Mouse (Mus musculus) CH12.LX (cell line): ENCODE measurements at regions not wholly inside any gene's neighbourhood (a gene's known extent, or its start where the extent isn't known, plus 50 kb on each side); places are given as distances from the start of the nearest gene placed in this dataset.

ENCODE experiments used
- DNase-seq: peaks from one replicate; pipeline ENCODE4 v3.0.0-alpha.2; 2013; ENCODE audit errors: extremely low read depth
- H3K27ac ChIP-seq: 2 replicates; pipeline ENCODE4 v1.5.1; 2012; ENCODE audit warnings: low read depth, mild to moderate bottlenecking, control low read depth, moderate library complexity; ENCODE audit not compliant: insufficient read depth
- H3K27me3 ChIP-seq: replicated peaks from 2 replicates; pipeline ENCODE3; 2012; ENCODE audit warnings: inconsistent platforms
- H3K36me3 ChIP-seq, 2 experiments: replicated peaks in 1 of 2; 2 replicates each; pipeline versions ENCODE3 to v1.6.1; 2012; ENCODE audit warnings: inconsistent platforms in 1 of 2, low read length in 1 of 2, mild to moderate bottlenecking in 1 of 2, mixed read lengths in 1 of 2, moderate library complexity in 1 of 2; ENCODE audit not compliant: control insufficient read depth in 1 of 2, insufficient read depth in 1 of 2
- H3K4me1 ChIP-seq, 2 experiments: 2 replicates each; pipeline ENCODE4 v1.6.1; 2012; ENCODE audit warnings: inconsistent platforms in 1 of 2, moderate library complexity in 1 of 2; ENCODE audit not compliant: insufficient read depth in 2 of 2, control insufficient read depth in 1 of 2
- H3K4me2 ChIP-seq: 2 replicates; pipeline ENCODE4 v1.6.1; 2012; ENCODE audit warnings: low read depth, mild to moderate bottlenecking, control low read depth; ENCODE audit not compliant: poor library complexity, insufficient read depth, severe bottlenecking
- H3K4me3 ChIP-seq, 3 experiments: fragments of 150-350 bp in 1 of 3; sonication (generic) in 1 of 3; replicated peaks in 1 of 3; 2 replicates each; pipeline versions ENCODE3 to v1.5.1; 2011 to 2012; ENCODE audit warnings: low read depth in 2 of 3, low read length in 2 of 3, mild to moderate bottlenecking in 2 of 3, moderate library complexity in 2 of 3, control low read depth in 1 of 3, improper control_type of control experiment in 1 of 3, inconsistent platforms in 1 of 3, mixed read lengths in 1 of 3; ENCODE audit not compliant: poor library complexity in 1 of 3
- H3K79me2 ChIP-seq: replicated peaks from 2 replicates; pipeline ENCODE4 v1.6.1; 2012; ENCODE audit warnings: mild to moderate bottlenecking, moderate library complexity; ENCODE audit not compliant: control insufficient read depth, poor library complexity, insufficient read depth, severe bottlenecking; ENCODE audit errors: extremely low read depth
- H3K9ac ChIP-seq: 2 replicates; pipeline ENCODE4 v1.6.1; 2012; ENCODE audit warnings: low read depth, mild to moderate bottlenecking, control low read depth, moderate library complexity; ENCODE audit not compliant: insufficient read depth
- H3K9me3 ChIP-seq: replicated peaks from 2 replicates; pipeline ENCODE3; 2012; ENCODE audit warnings: low read length, inconsistent platforms, mixed read lengths
- CTCF ChIP-seq, 2 experiments: IDR thresholded peaks in 1 of 2; conservative IDR thresholded peaks in 1 of 2; 2 replicates each; pipeline ENCODE4 v1.5.1; 2011 to 2012; ENCODE audit warnings: low read depth in 2 of 2, low read length in 2 of 2, improper control_type of control experiment in 1 of 2, inconsistent platforms in 1 of 2, mild to moderate bottlenecking in 1 of 2, moderate library complexity in 1 of 2
- IRF4 ChIP-seq: IDR thresholded peaks from 2 replicates; pipeline ENCODE4 v1.6.1; 2014; ENCODE audit warnings: low read depth, mild to moderate bottlenecking, inconsistent platforms, low read length, improper control_type of control experiment
- JUN ChIP-seq: IDR thresholded peaks from 2 replicates; pipeline ENCODE4 v1.6.1; 2011; ENCODE audit warnings: low read depth, mild to moderate bottlenecking, low read length, improper control_type of control experiment, moderate library complexity; ENCODE audit not compliant: insufficient read depth
- JUND ChIP-seq: conservative IDR thresholded peaks from 2 replicates; pipeline ENCODE4 v1.6.1; 2011; ENCODE audit warnings: low read depth, low read length, improper control_type of control experiment
- MAX ChIP-seq: IDR thresholded peaks from 2 replicates; pipeline ENCODE4 v1.6.1; 2011; ENCODE audit warnings: low read length, improper control_type of control experiment
- MAZ ChIP-seq: IDR thresholded peaks from 2 replicates; pipeline ENCODE4 v1.6.1; 2012; ENCODE audit warnings: low read depth, mild to moderate bottlenecking, inconsistent platforms, low read length, improper control_type of control experiment, moderate library complexity
- MEF2A ChIP-seq: IDR thresholded peaks from 2 replicates; pipeline ENCODE4 v1.6.1; 2014; ENCODE audit warnings: low read depth, mild to moderate bottlenecking, inconsistent platforms, low read length, improper control_type of control experiment, borderline replicate concordance
- NRF1 ChIP-seq: IDR thresholded peaks from 2 replicates; pipeline ENCODE4 v1.6.1; 2014; ENCODE audit warnings: low read depth, mild to moderate bottlenecking, inconsistent platforms, low read length, improper control_type of control experiment, moderate library complexity
- RAD21 ChIP-seq: IDR thresholded peaks from 2 replicates; pipeline ENCODE4 v1.6.1; 2011; ENCODE audit warnings: low read depth, mild to moderate bottlenecking, low read length, improper control_type of control experiment, moderate library complexity
- TBP ChIP-seq: conservative IDR thresholded peaks from 2 replicates; pipeline ENCODE4 v1.6.1; 2011; ENCODE audit warnings: low read depth, low read length, improper control_type of control experiment
- ZNF384 ChIP-seq: IDR thresholded peaks from 2 replicates; pipeline ENCODE4 v1.6.1; 2012; ENCODE audit warnings: low read depth, low read length, improper control_type of control experiment, inconsistent platforms
- dilution Hi-C: fragments of 300-500 bp; cut with MboI; formaldehyde crosslinking; loops from 2 replicates; pipeline ENCODE4 v1.14.3; 2020; ENCODE audit warnings: low sequenced_read_pairs; ENCODE audit not compliant: extremely low pct_unique_long_range_greater_than_20kb, extremely low pct_ligation_motif_present
- in situ Hi-C: fragments of 300-500 bp; cut with MboI; formaldehyde crosslinking; loops from 3 replicates; pipeline ENCODE4 v1.14.3; 2019; ENCODE audit warnings: low sequenced_read_pairs, low pct_ligation_motif_present, low pct_unique_long_range_greater_than_20kb, mixed read lengths

- H3K9me3 ChIP-seq: no peaks in the 10 kb centered on the region
- H3K27me3 ChIP-seq: no peaks in the 10 kb centered on the region
- no peak overlapping the region for H3K9ac ChIP-seq
- in situ Hi-C loops: no loop called here
- H3K79me2 ChIP-seq: no peaks in the 10 kb centered on the region
- H3K4me1 ChIP-seq: no peaks in the 10 kb centered on the region
- TF ChIP-seq TBP (no peak), RAD21 (no peak), NRF1 (no peak), JUND (no peak), ZNF384 (no peak)
- TF ChIP-seq, all 38 proteins: peak for 0
- Histone ChIP-seq H3K4me2 (no peak overlapping the region), H3K36me3 (no peaks in the 10 kb centered on the region), H3K27ac (no peak overlapping the region), H3K4me3 (no peak overlapping the region)
- dilution Hi-C loops: no loop called here
- DNase-seq: no peak
These were observed 208.8 kb upstream of the Lama2 start for GRCm38 (mm10) chr10:27828346-27828745.

GRCm38 (mm10) chr10:27838666-27839065 lies 219.1 kb upstream of the Lama2 start:
- dilution Hi-C loops (no loop called here), in situ Hi-C loops (no loop called here)
- no peak for DNase-seq
- H3K27ac ChIP-seq: no peak overlapping the region
- no peak overlapping the region for H3K9ac ChIP-seq
- no peaks in the 10 kb centered on the region for H3K27me3 ChIP-seq
- no peak overlapping the region for H3K4me3 ChIP-seq
- H3K4me1 ChIP-seq: no peaks in the 10 kb centered on the region
- no peak for TF ChIP-seq CTCF (conservative IDR thresholded peaks at IDR 0.05 in 1 of 2, IDR thresholded peaks at IDR 0.05 in 1 of 2; ENCODE audit: low read depth in 2 of 2, low read length in 2 of 2)
- TF ChIP-seq JUN: no peak
- TF ChIP-seq RAD21: no peak
- peaks cover 3% of the 10 kb centered on the region for H3K9me3 ChIP-seq
- H3K4me2 ChIP-seq: no peak overlapping the region
- no peaks in the 10 kb centered on the region for H3K79me2 ChIP-seq
- no peaks in the 10 kb centered on the region for H3K36me3 ChIP-seq

- Histone ChIP-seq H3K27ac (no peak overlapping the region), H3K9me3 (peaks cover 3% of the 10 kb centered on the region), H3K79me2 (no peaks in the 10 kb centered on the region), H3K9ac (no peak overlapping the region), H3K27me3 (no peaks in the 10 kb centered on the region), H3K4me1 (no peaks in the 10 kb centered on the region), H3K4me2 (no peak overlapping the region), H3K4me3 (no peak overlapping the region), H3K36me3 (no peaks in the 10 kb centered on the region)
- dilution Hi-C loops (no loop called here), in situ Hi-C loops (no loop called here)
- no peak for TF ChIP-seq MAX
- no peak for TF ChIP-seq IRF4
- TF ChIP-seq JUND: no peak
- TF ChIP-seq MEF2A: no peak
- no peak for TF ChIP-seq TBP
- TF ChIP-seq MAZ: no peak
- no peak for DNase-seq
These were observed 221.6 kb upstream of the Lama2 start for GRCm38 (mm10) chr10:27841042-27841709.
